Mouse (Mus musculus): Measurements from ENCODE around the gene Elovl6. TPM values are rescaled to one million over a fixed set of nuclear protein-coding genes. Genes with fewer than 3 reads are reported as not detected.

Gene Elovl6
- total and polyA plus RNA-seq, 2 experiments from 2014 or later, result 39.1 to 46.9 TPM

DNA sequence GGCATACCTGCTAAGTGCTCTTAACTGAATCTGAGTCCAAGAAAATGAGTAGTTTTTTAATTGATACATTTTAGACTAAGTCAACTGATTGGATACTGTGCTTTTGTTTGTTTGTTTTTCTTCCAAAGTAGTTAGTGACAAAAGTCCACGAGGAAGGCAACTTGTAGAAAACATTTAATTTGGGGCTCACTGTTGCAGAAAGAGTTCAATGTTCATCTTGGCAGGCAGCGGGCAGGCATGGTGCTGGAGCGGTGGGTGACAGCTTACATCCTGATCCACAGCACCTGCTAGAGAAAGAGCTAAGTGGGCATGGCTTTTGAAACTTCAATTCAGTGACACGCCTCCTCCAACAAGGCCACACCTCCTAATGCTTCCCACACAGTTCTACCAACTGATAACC, 31.7 kb downstream of the Elovl6 start:
- no peak overlapping the region for H3K4me3 ChIP-seq (ENCODE audit: low read depth, low read length)
- TF ChIP-seq CTCF (IDR thresholded peaks at IDR 0.05; ENCODE audit: low read depth), result no peak
- H3K4me2 ChIP-seq (ENCODE audit: low read depth), result no peak overlapping the region
- no peaks in the 10 kb centered on the region for H3K4me1 ChIP-seq (ENCODE audit: insufficient read depth)
- no peak overlapping the region for H3K9ac ChIP-seq
- H3K36me3 ChIP-seq (ENCODE audit: insufficient read depth), result no peaks in the 10 kb centered on the region
- no peak for ATAC-seq
- WGBS, result 93% methylated on average over 4 of the region's 4 CpGs
- no peaks in the 10 kb centered on the region for H3K27me3 ChIP-seq (ENCODE audit: insufficient read depth, low read length)
- H3K27ac ChIP-seq (ENCODE audit: low read depth, low read length), result no peak overlapping the region
- DNase-seq, result no peak
- H3K9me3 ChIP-seq (ENCODE audit: low read length), result no peaks in the 10 kb centered on the region

DNA sequence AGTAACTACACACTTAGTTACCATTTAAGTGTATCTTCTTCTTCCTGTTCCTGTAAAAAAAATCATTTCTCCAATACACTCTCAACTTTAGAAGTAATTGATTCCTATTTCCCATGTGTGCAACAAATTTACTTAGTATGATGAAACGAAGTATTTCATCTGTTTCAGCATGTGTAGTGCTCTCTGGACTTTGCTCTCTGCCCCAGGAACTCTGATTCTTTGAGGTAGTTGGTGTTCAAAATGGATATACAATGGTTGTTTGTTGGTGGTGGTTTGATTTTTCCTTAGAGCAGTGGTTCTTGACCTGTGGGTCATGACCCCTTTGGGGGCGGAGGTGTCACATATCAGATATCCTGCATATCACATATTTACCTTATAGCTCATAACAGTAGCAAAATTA, 32.7 kb downstream of the Elovl6 start:
- ATAC-seq (no peak), DNase-seq (no peak)
- no peak overlapping the region for H3K4me3 ChIP-seq (ENCODE audit: low read depth, low read length)
- H3K27ac ChIP-seq (ENCODE audit: low read depth, low read length), result no peak overlapping the region
- no peak overlapping the region for H3K4me2 ChIP-seq (ENCODE audit: low read depth)
- TF ChIP-seq CTCF (IDR thresholded peaks at IDR 0.05; ENCODE audit: low read depth), result no peak
- no peaks in the 10 kb centered on the region for H3K9me3 ChIP-seq (ENCODE audit: low read length)
- H3K36me3 ChIP-seq (ENCODE audit: insufficient read depth), result no peaks in the 10 kb centered on the region
- no peak overlapping the region for H3K9ac ChIP-seq
- 94% methylated on average over 2 of the region's 2 CpGs for WGBS
- H3K27me3 ChIP-seq (ENCODE audit: insufficient read depth, low read length), result no peaks in the 10 kb centered on the region
- H3K4me1 ChIP-seq (ENCODE audit: insufficient read depth), result no peaks in the 10 kb centered on the region

- ATAC-seq (no peak), DNase-seq (no peak)
- H3K27ac ChIP-seq (ENCODE audit: low read depth, low read length), result no peak overlapping the region
- no peaks in the 10 kb centered on the region for H3K27me3 ChIP-seq (ENCODE audit: insufficient read depth, low read length)
- no peak overlapping the region for H3K4me3 ChIP-seq (ENCODE audit: low read depth, low read length)
- H3K36me3 ChIP-seq (ENCODE audit: insufficient read depth), result no peaks in the 10 kb centered on the region
- H3K9ac ChIP-seq, result no peak overlapping the region
- H3K4me2 ChIP-seq (ENCODE audit: low read depth), result no peak overlapping the region
- no peaks in the 10 kb centered on the region for H3K4me1 ChIP-seq (ENCODE audit: insufficient read depth)
- no peaks in the 10 kb centered on the region for H3K9me3 ChIP-seq (ENCODE audit: low read length)
- WGBS, result 93% methylated on average over 8 of the region's 8 CpGs
- TF ChIP-seq CTCF (IDR thresholded peaks at IDR 0.05; ENCODE audit: low read depth), result no peak
Observed at GRCm38 (mm10) chr3:129565458-129565857, 33.3 kb downstream of the Elovl6 start.

DNA sequence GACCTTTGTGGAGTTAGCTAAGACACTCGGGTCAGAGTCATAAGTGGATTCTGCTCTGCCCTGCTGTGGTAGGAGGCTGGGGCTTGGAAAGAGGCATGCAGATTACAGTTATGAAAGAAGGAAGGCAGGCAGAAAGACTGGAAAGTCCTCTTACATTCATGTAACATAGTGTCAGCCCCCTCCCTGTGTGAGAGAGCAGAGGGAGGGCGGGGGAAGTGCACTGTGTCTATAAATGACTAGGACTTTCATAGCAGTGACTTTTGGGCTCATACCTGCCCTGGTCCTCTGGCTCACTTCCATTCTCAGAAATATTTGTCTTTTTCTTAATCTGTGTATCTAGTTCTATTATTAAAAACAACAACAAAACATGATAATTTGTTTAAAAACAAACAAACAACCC, 33.9 kb downstream of the Elovl6 start:
- Histone ChIP-seq H3K27ac (ENCODE audit: low read depth, low read length) (no peak overlapping the region), H3K4me1 (ENCODE audit: insufficient read depth) (no peaks in the 10 kb centered on the region), H3K36me3 (ENCODE audit: insufficient read depth) (no peaks in the 10 kb centered on the region), H3K4me3 (ENCODE audit: low read depth, low read length) (no peak overlapping the region), H3K9me3 (ENCODE audit: low read length) (no peaks in the 10 kb centered on the region), H3K4me2 (ENCODE audit: low read depth) (no peak overlapping the region), H3K27me3 (ENCODE audit: insufficient read depth, low read length) (no peaks in the 10 kb centered on the region), H3K9ac (no peak overlapping the region)
- DNase-seq (no peak), ATAC-seq (no peak)
- WGBS, result 91% methylated on average over 2 of the region's 2 CpGs
- TF ChIP-seq CTCF (IDR thresholded peaks at IDR 0.05; ENCODE audit: low read depth), result no peak

DNA sequence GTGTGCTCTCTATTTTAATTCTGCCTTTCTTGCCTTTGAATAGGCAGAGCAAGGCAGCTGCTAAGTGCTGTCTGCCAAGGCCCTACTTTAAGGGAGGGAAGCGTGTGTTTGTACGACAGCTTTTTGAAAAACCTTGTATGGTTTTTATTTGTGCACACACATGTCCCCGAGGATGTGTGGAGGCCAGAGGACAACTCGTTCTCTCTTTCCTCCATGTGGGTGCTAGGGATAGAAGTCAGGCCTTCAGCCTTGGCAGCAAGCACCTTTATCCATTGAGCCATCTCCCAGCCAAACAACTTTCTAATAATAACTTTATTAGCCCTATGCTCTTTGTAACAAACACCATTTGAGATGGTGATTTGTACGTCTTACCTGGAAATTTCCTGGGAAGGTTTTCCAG, 34.7 kb downstream of the Elovl6 start:
- 47% methylated on average over 5 of the region's 5 CpGs for WGBS
- no peaks in the 10 kb centered on the region for H3K9me3 ChIP-seq (ENCODE audit: low read length)
- ATAC-seq, result 0 out of 2 replicates have a peak, but pooled peaks have one; percentile 27

GRCm38 (mm10) chr3:129568506-129568905, 36.4 kb downstream of the Elovl6 start:
- no peaks in the 10 kb centered on the region for H3K27me3 ChIP-seq (ENCODE audit: insufficient read depth, low read length)
- DNase-seq (no peak), ATAC-seq (no peak)
- H3K27ac ChIP-seq (ENCODE audit: low read depth, low read length), result no peak overlapping the region
- no peaks in the 10 kb centered on the region; the same call in 1 of the 2 replicates for H3K36me3 ChIP-seq (ENCODE audit: insufficient read depth)
- H3K9ac ChIP-seq, result no peak overlapping the region
- 60% methylated on average over 7 of the region's 7 CpGs for WGBS
- no peak overlapping the region for H3K4me2 ChIP-seq (ENCODE audit: low read depth)
- H3K9me3 ChIP-seq (ENCODE audit: low read length), result no peaks in the 10 kb centered on the region
- H3K4me1 ChIP-seq (ENCODE audit: insufficient read depth), result no peaks in the 10 kb centered on the region
- no peak for TF ChIP-seq CTCF (IDR thresholded peaks at IDR 0.05; ENCODE audit: low read depth)
- no peak overlapping the region for H3K4me3 ChIP-seq (ENCODE audit: low read depth, low read length)

More for the DNA sequence above, 34.7 kb downstream of the Elovl6 start:
- no peak for TF ChIP-seq CTCF (IDR thresholded peaks at IDR 0.05; ENCODE audit: low read depth)
- H3K36me3 ChIP-seq (ENCODE audit: insufficient read depth), result no peaks in the 10 kb centered on the region
- no peaks in the 10 kb centered on the region for H3K4me1 ChIP-seq (ENCODE audit: insufficient read depth)
- no peak overlapping the region for H3K4me2 ChIP-seq (ENCODE audit: low read depth)
- no peak overlapping the region for H3K9ac ChIP-seq
- no peak for DNase-seq
- H3K27me3 ChIP-seq (ENCODE audit: insufficient read depth, low read length), result no peaks in the 10 kb centered on the region
- no peak overlapping the region; the same call in 1 of the 2 replicates for H3K27ac ChIP-seq (ENCODE audit: low read depth, low read length)
- no peak overlapping the region for H3K4me3 ChIP-seq (ENCODE audit: low read depth, low read length)

GRCm38 (mm10) chr3:129570989-129571388, 38.8 kb downstream of the Elovl6 start:
- ATAC-seq (no peak), DNase-seq (no peak)
- WGBS, result 94% methylated on average over 8 of the region's 8 CpGs

More at GRCm38 (mm10) chr3:129570989-129571388, 38.8 kb downstream of the Elovl6 start:
- Histone ChIP-seq H3K27ac (ENCODE audit: low read depth, low read length) (no peak overlapping the region), H3K9ac (no peak overlapping the region), H3K27me3 (ENCODE audit: insufficient read depth, low read length) (no peaks in the 10 kb centered on the region), H3K36me3 (ENCODE audit: insufficient read depth) (peaks cover 2% of the 10 kb centered on the region; the same call in 1 of the 2 replicates), H3K4me1 (ENCODE audit: insufficient read depth) (no peaks in the 10 kb centered on the region), H3K4me3 (ENCODE audit: low read depth, low read length) (no peak overlapping the region), H3K4me2 (ENCODE audit: low read depth) (no peak overlapping the region), H3K9me3 (ENCODE audit: low read length) (no peaks in the 10 kb centered on the region)
- no peak for TF ChIP-seq CTCF (IDR thresholded peaks at IDR 0.05; ENCODE audit: low read depth)
